Mouse (Mus musculus): ENCODE measurements at regions not wholly inside any gene's neighbourhood (a gene's known extent, or its start where the extent isn't known, plus 50 kb on each side); places are given as distances from the start of the nearest gene placed in this dataset.

DNA sequence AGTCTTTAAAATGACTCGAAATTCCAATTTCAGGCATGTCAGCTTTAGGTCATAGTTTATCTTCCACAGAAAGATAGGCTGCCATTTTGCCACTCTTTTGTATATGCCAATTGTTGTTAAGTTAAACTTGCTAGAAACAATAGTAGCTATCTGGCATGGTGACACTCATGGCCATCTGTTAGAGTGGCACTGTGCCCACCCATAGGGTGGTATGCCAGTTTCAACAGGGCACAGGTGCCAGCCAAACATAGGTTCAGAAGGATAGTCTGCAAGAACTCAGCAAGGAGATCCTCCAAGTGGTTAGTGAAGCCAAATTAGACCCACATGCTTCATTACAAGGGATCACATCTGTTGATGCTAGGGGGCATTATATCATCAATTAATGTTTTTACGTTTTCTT is 135.8 kb upstream of the Gm6812 start:
- TF ChIP-seq EP300 (IDR thresholded peaks at IDR 0.05) (no peak), CTCF (IDR thresholded peaks at IDR 0.05) (no peak)
- WGBS = 74% methylated on average over 2 of the region's 2 CpGs
- H3K4me3 ChIP-seq (ENCODE audit: low read depth, low read length) = no peak overlapping the region
- no peak overlapping the region for H3K27ac ChIP-seq (ENCODE audit: low read length)
- H3K27me3 ChIP-seq (replicated peaks; ENCODE audit: insufficient read depth, low read length) = no peaks in the 10 kb centered on the region
- H3K9me3 ChIP-seq (ENCODE audit: low read length) = no peaks in the 10 kb centered on the region
- H3K4me1 ChIP-seq (ENCODE audit: insufficient read depth, low read depth, low read length) = no peaks in the 10 kb centered on the region
- no peak for ATAC-seq
- H3K9ac ChIP-seq (replicated peaks; ENCODE audit: low read depth) = no peak overlapping the region
- H3K4me2 ChIP-seq (replicated peaks; ENCODE audit: low read depth, low read length) = no peak overlapping the region
- DNase-seq (ENCODE audit: low spot score) = no peak
- H3K36me3 ChIP-seq (ENCODE audit: insufficient read depth, low read length) = no peaks in the 10 kb centered on the region

DNA sequence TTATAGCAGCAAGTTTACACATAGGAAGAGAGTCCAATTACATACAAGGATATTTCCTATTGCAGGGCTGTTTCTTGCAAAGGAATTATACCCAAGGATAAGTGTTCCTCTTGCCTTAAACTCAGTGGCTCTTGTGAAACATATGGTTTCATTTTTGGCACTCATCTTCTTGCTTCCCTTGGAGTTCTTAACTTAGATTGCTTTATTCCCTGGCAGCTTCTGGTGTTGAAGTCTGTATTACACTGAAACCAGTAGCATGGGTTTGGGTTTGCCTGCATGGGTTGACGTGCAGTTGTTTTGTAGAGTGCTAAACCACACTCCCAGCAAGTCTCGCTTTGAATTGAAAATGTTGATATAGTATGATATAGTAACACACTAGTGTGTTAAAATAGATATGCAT is 116.3 kb upstream of the Gm6812 start:
- TF ChIP-seq EP300 (IDR thresholded peaks at IDR 0.05) = no peak
- WGBS = 65% methylated on average over 2 of the region's 2 CpGs
- no peak overlapping the region for H3K4me3 ChIP-seq (ENCODE audit: low read depth, low read length)
- no peaks in the 10 kb centered on the region for H3K36me3 ChIP-seq (ENCODE audit: insufficient read depth, low read length)
- DNase-seq (ENCODE audit: low spot score) (peak; percentile 7), ATAC-seq (no peak)
- no peak overlapping the region for H3K4me2 ChIP-seq (replicated peaks; ENCODE audit: low read depth, low read length)
- no peak overlapping the region for H3K27ac ChIP-seq (ENCODE audit: low read length)
- no peaks in the 10 kb centered on the region for H3K27me3 ChIP-seq (replicated peaks; ENCODE audit: insufficient read depth, low read length)
- no peaks in the 10 kb centered on the region for H3K4me1 ChIP-seq (ENCODE audit: insufficient read depth, low read depth, low read length)
- no peak overlapping the region for H3K9ac ChIP-seq (replicated peaks; ENCODE audit: low read depth)
- H3K9me3 ChIP-seq (ENCODE audit: low read length) = no peaks in the 10 kb centered on the region

- TF ChIP-seq EP300 (IDR thresholded peaks at IDR 0.05) (no peak), CTCF (IDR thresholded peaks at IDR 0.05) (no peak)
- DNase-seq (ENCODE audit: low spot score) (no peak), ATAC-seq (no peak)
- Histone ChIP-seq H3K9ac (replicated peaks; ENCODE audit: low read depth) (no peak overlapping the region), H3K4me1 (ENCODE audit: insufficient read depth, low read depth, low read length) (no peaks in the 10 kb centered on the region), H3K9me3 (ENCODE audit: low read length) (no peaks in the 10 kb centered on the region), H3K27ac (ENCODE audit: low read length) (no peak overlapping the region), H3K36me3 (ENCODE audit: insufficient read depth, low read length) (no peaks in the 10 kb centered on the region), H3K27me3 (replicated peaks; ENCODE audit: insufficient read depth, low read length) (no peaks in the 10 kb centered on the region), H3K4me2 (replicated peaks; ENCODE audit: low read depth, low read length) (no peak overlapping the region), H3K4me3 (ENCODE audit: low read depth, low read length) (no peak overlapping the region)
- 56% methylated on average over 4 of the region's 4 CpGs for WGBS
These were observed 115.1 kb upstream of the Gm6812 start for GRCm38 (mm10) chrX:69007986-69008385.

Measured in lung, postnatal 0 days (tissue).